Mouse (Mus musculus) bone marrow macrophage, adult 2 months (primary cell): ENCODE measurements around the gene Sectm1b.

Experiments used
- CTCF ChIP-seq: IDR thresholded peaks from 2 replicates; pipeline ENCODE4 v1.5.1; 2012; ENCODE audit warnings: low read depth, mild to moderate bottlenecking, low read length, moderate library complexity
- POLR2A ChIP-seq: IDR thresholded peaks from 2 replicates; pipeline ENCODE4 v1.6.1; 2012; ENCODE audit warnings: mild to moderate bottlenecking, low read depth, low read length, borderline replicate concordance

GRCm38 (mm10) chr11:121111601-121112000, 48.2 kb upstream of the Sectm1b start:
- TF ChIP-seq CTCF (no peak), POLR2A (no peak)
